Comparison of ENCODE assay signal across 8 mouse cellular contexts in the genomic region with DNA sequence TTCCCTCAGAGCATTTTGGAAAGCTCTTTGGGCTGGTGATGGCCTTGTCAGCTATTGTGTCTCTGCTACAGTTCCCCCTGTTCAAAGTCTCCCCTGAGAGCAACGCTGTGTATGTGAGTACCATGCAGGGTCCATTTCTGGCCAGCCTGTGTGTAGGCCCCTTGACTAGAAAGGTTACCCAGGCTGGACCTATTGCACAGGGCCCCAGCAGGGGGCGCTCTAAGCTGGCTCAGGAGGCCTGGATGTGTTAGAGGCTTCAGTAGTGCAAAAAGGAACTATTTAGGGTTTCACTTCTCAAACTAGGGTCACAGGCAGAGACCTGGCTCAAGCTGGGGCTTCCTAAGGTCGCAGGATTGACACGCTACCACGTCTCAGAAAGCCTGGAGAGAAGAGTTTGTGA. TPM values are rescaled to one million over a fixed set of nuclear protein-coding genes. Genes with fewer than 3 reads are reported as not detected.
DNase-seq lines count a peak whose midpoint lies in the region; ATAC-seq and TF ChIP-seq lines count a peak whose summit lies in the region.

No protein-coding gene starts in this region.

- H3K4me3 ChIP-seq in testis, adult 2 months (ENCODE audit: control insufficient read depth, low read depth, low read length), result no peak overlapping the region
- H3K4me3 ChIP-seq in bone marrow, adult 2 months (replicated peaks; ENCODE audit: control insufficient read depth, low read depth, low read length), result no peak overlapping the region
- H3K4me3 ChIP-seq in gastrocnemius, adult 2 months, result no peak overlapping the region
- H3K4me3 ChIP-seq in kidney, postnatal 0 days (replicated peaks; ENCODE audit: low read depth, low read length), result no peak overlapping the region
- no peak overlapping the region for H3K4me3 ChIP-seq in liver, embryonic 13.5 days (replicated peaks)
- no peak overlapping the region for H3K4me3 ChIP-seq in neural tube, embryonic 13.5 days

- no peak overlapping the region for H3K4me2 ChIP-seq in kidney, postnatal 0 days (ENCODE audit: low read length)
- H3K4me2 ChIP-seq in liver, embryonic 13.5 days, result no peak overlapping the region
- no peak overlapping the region for H3K4me2 ChIP-seq in neural tube, embryonic 13.5 days

- no peak for TF ChIP-seq POLR2A in testis, adult 2 months (IDR thresholded peaks at IDR 0.05; ENCODE audit: control insufficient read depth, low read depth, low read length)
- no peak for TF ChIP-seq POLR2A in bone marrow, adult 2 months (IDR thresholded peaks at IDR 0.05; ENCODE audit: borderline replicate concordance, control insufficient read depth, low read depth, low read length)

- 0 out of 2 replicates have a peak, but pooled peaks have one; percentile 36 for ATAC-seq in kidney, postnatal 0 days (replicated peaks; ENCODE audit: low FRiP score, low read depth)
- peak; percentile 52 for ATAC-seq in liver, embryonic 13.5 days (ENCODE audit: low read depth)
- ATAC-seq in neural tube, embryonic 13.5 days (ENCODE audit: low read depth), result 0 out of 2 replicates have a peak, but pooled peaks have one; percentile 43

- no peaks in the 10 kb centered on the region for H3K27me3 ChIP-seq in testis, adult 2 months (ENCODE audit: control insufficient read depth, insufficient read depth, low read length)
- H3K27me3 ChIP-seq in kidney, postnatal 0 days (ENCODE audit: insufficient read depth, low read length), result no peaks in the 10 kb centered on the region
- no peaks in the 10 kb centered on the region for H3K27me3 ChIP-seq in liver, embryonic 13.5 days
- no peaks in the 10 kb centered on the region for H3K27me3 ChIP-seq in neural tube, embryonic 13.5 days

- H3K9ac ChIP-seq in kidney, postnatal 0 days (ENCODE audit: low read depth, low read length), result no peak overlapping the region
- no peak overlapping the region for H3K9ac ChIP-seq in liver, embryonic 13.5 days
- no peak overlapping the region for H3K9ac ChIP-seq in neural tube, embryonic 13.5 days

- no peaks in the 10 kb centered on the region for H3K4me1 ChIP-seq in testis, adult 2 months (ENCODE audit: control insufficient read depth, insufficient read depth, low read length)
- H3K4me1 ChIP-seq in bone marrow, adult 2 months (ENCODE audit: control insufficient read depth, insufficient read depth, low read length), result peaks cover 2% of the 10 kb centered on the region; the same call in 1 of the 2 replicates
- H3K4me1 ChIP-seq in kidney, postnatal 0 days (replicated peaks; ENCODE audit: insufficient read depth, low read length), result no peaks in the 10 kb centered on the region
- H3K4me1 ChIP-seq in liver, embryonic 13.5 days (replicated peaks), result no peaks in the 10 kb centered on the region; the same call in 1 of the 2 replicates
- H3K4me1 ChIP-seq in neural tube, embryonic 13.5 days (replicated peaks), result no peaks in the 10 kb centered on the region

- WGBS in bone marrow, adult 2 months, result 35% methylated on average over 5 of the region's 5 CpGs
- WGBS in kidney, postnatal 0 days, result 60% methylated on average over 5 of the region's 5 CpGs
- WGBS in liver, embryonic 13.5 days (ENCODE audit: insufficient replicate concordance), result 59% methylated on average over 5 of the region's 5 CpGs
- 60% methylated on average over 5 of the region's 5 CpGs for WGBS in neural tube, embryonic 13.5 days

- H3K36me3 ChIP-seq in testis, adult 2 months (ENCODE audit: control insufficient read depth, insufficient read depth, low read length), result no peaks in the 10 kb centered on the region
- H3K36me3 ChIP-seq in kidney, postnatal 0 days (ENCODE audit: insufficient read depth, low read length), result peaks cover 9% of the 10 kb centered on the region; the same call in 1 of the 2 replicates
- H3K36me3 ChIP-seq in liver, embryonic 13.5 days, result peaks cover 91% of the 10 kb centered on the region
- no peaks in the 10 kb centered on the region for H3K36me3 ChIP-seq in neural tube, embryonic 13.5 days

- no peaks in the 10 kb centered on the region for H3K9me3 ChIP-seq in kidney, postnatal 0 days (replicated peaks; ENCODE audit: low read length)
- H3K9me3 ChIP-seq in liver, embryonic 13.5 days (replicated peaks), result no peaks in the 10 kb centered on the region
- H3K9me3 ChIP-seq in neural tube, embryonic 13.5 days, result no peaks in the 10 kb centered on the region

- TF ChIP-seq CTCF in testis, adult 2 months (IDR thresholded peaks at IDR 0.05; ENCODE audit: control insufficient read depth, insufficient read depth, insufficient replicate concordance, low read depth, low read length), result peak; percentile 77
- TF ChIP-seq CTCF in bone marrow, adult 2 months (IDR thresholded peaks at IDR 0.05; ENCODE audit: control insufficient read depth, insufficient read depth, low read length), result peak; percentile 87
- TF ChIP-seq CTCF in gastrocnemius, adult 2 months (IDR thresholded peaks at IDR 0.05), result peak; percentile 92
- TF ChIP-seq CTCF in kidney, postnatal 0 days (IDR thresholded peaks at IDR 0.05; ENCODE audit: low read depth), result peak; percentile 82

- no peak overlapping the region for H3K27ac ChIP-seq in testis, adult 2 months (ENCODE audit: control insufficient read depth, insufficient read depth, low read depth, low read length)
- H3K27ac ChIP-seq in bone marrow, adult 2 months (ENCODE audit: control insufficient read depth, insufficient read depth, low read depth, low read length, poor library complexity), result no peak overlapping the region
- H3K27ac ChIP-seq in gastrocnemius, adult 2 months, result no peak overlapping the region
- no peak overlapping the region for H3K27ac ChIP-seq in kidney, postnatal 0 days
- H3K27ac ChIP-seq in liver, embryonic 13.5 days, result no peak overlapping the region
- no peak overlapping the region for H3K27ac ChIP-seq in neural tube, embryonic 13.5 days (replicated peaks)

- intact Hi-C loops in gastrocnemius, adult 2 months (cut with DNase I), result loop anchor here (2.0 to 5.0 kb wide), 2 partner anchors 51 to 291 kb away; no protein-coding TSS in a partner anchor

- DNase-seq in testis, postnatal 14 days (ENCODE audit: low spot score), result no peak
- DNase-seq in gastrocnemius, adult 2 months, result peak; percentile 66
- DNase-seq in kidney, postnatal 0 days (ENCODE audit: low spot score), result peak; percentile 54
- DNase-seq in liver, embryonic 13.5 days, result no peak
- peak; percentile 62 for DNase-seq in thymus, postnatal 25 days

RNA-seq across cellular contexts. Expression of gene Slc43a3, which starts 19.9 kb away (rescaled TPM):
- 4.6 and 4.8 TPM in 2 replicates for polyA plus RNA-seq in testis, adult 2 months (2012; rRNA removed)
- polyA plus RNA-seq in bone marrow, adult 2 months (2011; ENCODE audit: insufficient read depth, insufficient read length, low replicate concordance, missing spikeins), result 80.0 and 90.6 TPM in 2 replicates
- total RNA-seq in gastrocnemius, adult 2 months (2021), result 10 to 100 TPM; 26.4 to 30.2 TPM
- polyA plus RNA-seq in kidney, postnatal 0 days (2015; fragmentation: Nextera tagmentation; extraction: Ambion mirVana), result 36.7 and 41.4 TPM in 2 replicates
- 120 and 129 TPM in 2 replicates for polyA plus RNA-seq in liver, embryonic 13.5 days (2015; fragmentation: Nextera tagmentation; extraction: Ambion mirVana)
- 8.6 and 11.2 TPM in 2 replicates for polyA plus RNA-seq in neural tube, embryonic 13.5 days (2015; fragmentation: Nextera tagmentation; extraction: Ambion mirVana)

RNA-seq across cellular contexts. Expression of gene Prg2, which starts 24.0 kb away (rescaled TPM):
- polyA plus RNA-seq in testis, adult 2 months (2012; rRNA removed), result not detected in 2 replicates
- 248 and 464 TPM in 2 replicates for polyA plus RNA-seq in bone marrow, adult 2 months (2011; ENCODE audit: insufficient read depth, insufficient read length, low replicate concordance, missing spikeins)
- not detected for total RNA-seq in gastrocnemius, adult 2 months (2021)
- polyA plus RNA-seq in kidney, postnatal 0 days (2015; fragmentation: Nextera tagmentation; extraction: Ambion mirVana), result not detected in 2 replicates
- polyA plus RNA-seq in liver, embryonic 13.5 days (2015; fragmentation: Nextera tagmentation; extraction: Ambion mirVana), result 59.8 and 60.0 TPM in 2 replicates
- 0.71 and 1.4 TPM in 2 replicates for polyA plus RNA-seq in neural tube, embryonic 13.5 days (2015; fragmentation: Nextera tagmentation; extraction: Ambion mirVana)

RNA-seq across cellular contexts. Expression of gene Prg3, which starts 31.7 kb away (rescaled TPM):
- not detected in 2 replicates for polyA plus RNA-seq in testis, adult 2 months (2012; rRNA removed)
- polyA plus RNA-seq in bone marrow, adult 2 months (2011; ENCODE audit: insufficient read depth, insufficient read length, low replicate concordance, missing spikeins), result 10.6 and 22.8 TPM in 2 replicates
- total RNA-seq in gastrocnemius, adult 2 months (2021), result not detected
- not detected in 2 replicates for polyA plus RNA-seq in kidney, postnatal 0 days (2015; fragmentation: Nextera tagmentation; extraction: Ambion mirVana)
- 6.3 and 6.5 TPM in 2 replicates for polyA plus RNA-seq in liver, embryonic 13.5 days (2015; fragmentation: Nextera tagmentation; extraction: Ambion mirVana)
- polyA plus RNA-seq in neural tube, embryonic 13.5 days (2015; fragmentation: Nextera tagmentation; extraction: Ambion mirVana), result not detected in 2 replicates

Comparison
In these comparisons a context has a peak if more than half of its experiments do, and no peak if none do; other contexts are left out.
1. DNase-seq: peak in gastrocnemius, adult 2 months (single experiment), kidney, postnatal 0 days (single experiment) and thymus, postnatal 25 days (single experiment); none in testis, postnatal 14 days (single experiment) and liver, embryonic 13.5 days (single experiment).
2. RNA of gene Prg2, which starts 24.0 kb away (polyA plus RNA-seq): 248 to 464 TPM in bone marrow, adult 2 months and 59.8 to 60.0 TPM in liver, embryonic 13.5 days; 0.71 to 1.4 TPM in neural tube, embryonic 13.5 days, not detected in kidney, postnatal 0 days and not detected in testis, adult 2 months; every median in the first group is over 10 times any median in the second.
3. Peak in every context shown above with its lines, with median percentiles within 50 percentile points of each other: CTCF ChIP-seq and ATAC-seq.